Mouse (Mus musculus) B cell, adult 2 months (primary cell): ENCODE measurements around the gene Prkacb.

Source experiments
- DNase-seq, 2 experiments: peaks; one replicate each; pipeline ENCODE4 v3.0.0; 2022

Prkacb gene

DNA sequence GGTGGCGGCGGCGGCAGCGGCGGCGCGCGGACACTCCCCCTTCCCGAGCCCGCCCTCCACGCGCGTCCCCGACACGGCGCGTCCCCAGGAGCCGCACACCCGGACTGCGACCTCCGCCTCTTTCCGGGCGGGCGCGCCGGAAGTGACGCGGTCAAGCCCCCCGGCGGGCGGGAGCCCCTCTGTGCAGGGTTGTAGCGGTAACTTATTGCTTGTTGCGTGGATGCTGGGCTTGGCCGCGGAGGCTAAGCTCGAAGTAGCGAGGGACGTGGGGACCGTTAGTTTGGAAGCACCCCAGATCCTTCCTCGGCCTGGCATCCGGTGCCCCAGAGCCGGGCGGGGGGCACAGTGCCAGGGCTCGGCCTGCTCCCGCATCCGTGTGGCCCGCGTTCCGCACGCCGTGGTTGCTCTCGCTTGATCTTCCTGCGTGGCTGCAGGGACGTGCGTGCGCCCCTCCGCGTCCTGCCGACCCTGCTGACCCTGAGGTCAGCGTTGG lies at the start of gene Prkacb:
Prkacb (minus strand) TSS at position 90 of the 493 bp plus-strand sequence.
- DNase-seq = peak; percentile 90 to 94

DNA sequence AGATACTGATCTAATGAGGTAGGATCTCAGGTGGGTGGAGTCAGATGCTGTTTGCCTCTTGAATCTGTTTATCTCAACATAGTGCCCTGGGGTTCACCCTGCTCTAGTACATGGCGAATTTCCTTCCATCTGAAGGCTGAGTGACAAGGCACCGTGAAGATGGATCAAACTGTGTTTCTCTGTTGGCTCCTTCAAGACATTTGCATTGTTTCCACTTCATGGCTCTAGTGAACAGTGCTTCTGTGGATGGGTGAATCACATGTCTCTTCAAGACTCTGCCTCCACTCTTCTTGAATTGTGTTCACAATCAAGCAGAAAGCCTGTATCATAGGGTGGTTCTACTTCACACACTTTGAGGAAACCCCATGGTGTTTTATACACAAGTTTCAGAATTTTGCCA lies 47.5 kb upstream of the Prkacb start:
- no peak for DNase-seq

DNA sequence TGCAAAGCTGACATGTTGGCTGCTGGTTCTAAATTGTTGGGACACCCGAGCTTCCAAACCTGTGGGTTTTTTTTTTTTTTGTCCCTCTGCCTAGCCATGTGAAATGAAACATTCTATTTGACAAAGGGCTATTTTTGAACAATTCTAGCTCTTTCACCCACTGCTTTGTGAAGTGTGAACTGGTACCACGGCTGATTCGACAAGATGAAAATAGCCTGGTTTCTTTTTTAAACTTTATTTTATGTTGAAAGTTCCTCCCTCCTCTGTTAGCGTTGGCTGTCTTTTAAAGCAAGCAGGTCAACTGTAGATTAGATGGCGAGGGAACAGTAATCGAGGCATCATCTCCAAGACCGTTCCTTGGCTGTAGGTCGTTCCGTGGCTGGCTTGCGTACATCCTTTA lies 44.6 kb upstream of the Prkacb start:
- DNase-seq = no peak

DNA sequence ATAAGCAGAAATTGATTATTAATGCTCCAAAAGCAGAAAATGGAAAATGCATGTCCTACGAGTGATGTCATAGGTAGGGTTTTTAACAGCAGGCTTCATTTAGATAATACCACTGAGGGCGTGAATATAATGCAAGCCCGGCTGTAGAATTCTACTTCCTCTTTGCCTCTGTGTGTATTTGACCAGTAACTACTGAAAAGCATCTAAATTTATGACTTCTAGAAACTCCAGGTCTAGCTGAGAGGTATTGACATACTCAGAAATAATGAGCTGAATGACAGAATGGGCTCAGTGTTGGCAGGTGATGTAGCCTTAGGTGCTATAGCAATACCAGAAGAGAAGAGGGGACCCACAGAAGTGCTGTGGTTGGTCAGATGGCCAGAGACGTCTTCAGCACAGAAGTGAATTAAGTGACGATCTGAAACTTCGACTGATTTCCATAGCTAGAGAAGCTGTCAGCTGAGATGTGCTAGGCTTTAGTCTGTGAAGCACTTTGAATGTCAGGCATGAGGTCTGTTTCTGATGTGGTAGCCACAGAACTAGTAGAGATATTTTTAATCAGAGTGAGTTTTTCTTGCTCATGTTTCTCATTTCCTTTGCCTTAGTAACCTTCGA lies 41.8 kb upstream of the Prkacb start:
- DNase-seq = no peak

DNA sequence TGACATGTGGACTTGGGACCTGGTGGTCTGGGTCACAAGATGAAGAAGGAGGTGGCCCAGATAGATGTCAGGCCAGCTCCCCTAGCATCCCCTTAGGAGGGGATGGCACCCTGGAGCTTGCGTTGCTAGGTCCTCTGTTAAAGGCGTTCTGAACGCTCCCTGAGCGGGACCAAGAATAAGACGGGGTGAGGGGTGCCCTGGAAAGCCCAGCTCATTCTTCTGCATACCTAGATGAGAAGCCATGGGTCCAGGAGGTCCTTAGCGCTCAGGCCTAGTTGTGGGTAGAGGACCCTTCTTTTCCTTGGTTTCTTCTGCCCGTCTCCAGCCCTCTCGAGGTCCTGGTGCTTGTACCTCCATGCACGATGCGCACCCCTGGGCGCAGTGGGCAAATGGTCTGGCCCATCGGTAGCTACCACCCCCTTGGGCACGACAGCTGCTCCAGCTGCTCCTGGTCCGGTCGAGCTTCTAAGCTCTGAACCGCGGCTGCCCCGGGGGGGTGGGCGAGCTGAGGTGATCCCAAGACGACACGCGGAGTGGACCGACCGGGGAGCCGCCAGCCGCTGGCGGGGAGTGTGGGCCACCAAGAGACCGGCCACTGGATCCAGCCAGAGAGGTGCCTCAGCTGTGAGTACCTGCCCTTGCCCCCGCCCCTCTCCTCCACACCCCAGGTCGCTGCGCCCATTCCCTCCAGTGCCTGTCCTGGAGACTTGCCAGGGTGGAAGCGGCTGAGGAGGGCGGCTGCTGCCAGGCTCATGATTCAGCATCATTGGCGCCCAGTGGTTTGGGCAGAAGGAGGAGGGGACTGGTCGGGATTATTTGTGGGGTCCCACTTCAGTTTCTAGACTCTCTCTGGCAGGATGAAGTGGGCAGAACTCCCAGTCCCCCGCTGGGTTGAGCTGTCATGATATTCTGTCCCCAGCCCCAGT lies 39.4 kb upstream of the Prkacb start, which contains the start of gene Ttll7:
Ttll7 (plus strand) TSS at position 402 of the 926 bp plus-strand sequence.
- no peak for DNase-seq

DNA sequence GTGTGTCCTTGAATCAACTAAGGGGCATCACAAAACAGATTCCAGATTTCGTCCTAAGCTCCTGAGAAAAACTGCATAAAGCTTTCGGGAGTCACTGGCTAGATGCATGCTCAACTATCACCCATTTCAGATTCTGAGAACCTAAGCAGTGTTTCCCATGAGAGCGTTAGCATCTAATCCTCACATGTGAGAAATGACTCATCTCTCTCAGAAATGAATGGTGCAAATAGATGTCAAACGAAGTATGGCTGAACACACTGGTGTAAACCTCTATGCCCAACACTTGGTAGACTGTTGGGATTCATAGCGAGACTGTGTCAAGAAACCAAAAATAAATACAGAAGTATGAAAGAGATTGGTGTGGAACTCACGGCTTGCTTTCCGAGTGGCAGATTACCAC lies 36.6 kb upstream of the Prkacb start:
- DNase-seq = no peak

DNA sequence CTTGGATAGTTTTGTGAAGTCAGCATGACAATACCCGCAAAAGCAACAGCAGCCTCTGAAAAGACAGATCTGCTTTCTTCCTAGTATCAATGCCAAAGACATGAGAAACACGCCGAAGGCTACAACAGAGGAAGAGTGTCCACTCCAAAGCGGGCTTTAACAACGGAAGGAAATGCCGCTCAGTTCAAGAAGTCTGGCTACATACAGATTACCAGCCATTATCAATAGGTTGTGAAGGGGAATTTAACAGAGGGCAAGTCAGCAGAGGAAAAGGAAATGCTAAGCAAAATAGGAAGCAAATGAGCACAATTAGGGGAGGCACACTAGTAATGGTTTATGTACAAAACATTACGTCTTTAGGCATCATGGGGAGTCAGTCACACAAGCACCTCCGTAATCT lies 35.3 kb upstream of the Prkacb start:
- no peak for DNase-seq

DNA sequence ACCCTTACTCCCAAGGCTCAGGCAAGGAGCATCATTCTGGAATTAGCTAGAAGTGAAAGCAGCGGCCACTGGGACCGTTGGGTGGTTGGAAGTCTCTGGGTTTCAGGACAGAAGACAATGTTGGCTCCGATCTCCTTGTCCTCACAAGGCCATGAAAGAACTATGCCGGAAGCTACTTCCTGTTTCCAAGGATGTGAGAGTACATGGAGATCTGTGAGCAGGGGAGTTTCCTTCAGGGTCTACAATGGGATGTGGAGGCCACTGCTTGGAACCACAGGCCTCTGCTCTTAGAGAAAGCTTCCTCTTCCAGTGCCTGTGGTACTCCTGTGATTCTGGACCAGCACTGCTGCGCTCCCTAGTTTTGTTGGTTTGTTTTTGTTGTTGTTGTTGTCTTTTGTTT lies 33.4 kb upstream of the Prkacb start:
- no peak for DNase-seq

DNA sequence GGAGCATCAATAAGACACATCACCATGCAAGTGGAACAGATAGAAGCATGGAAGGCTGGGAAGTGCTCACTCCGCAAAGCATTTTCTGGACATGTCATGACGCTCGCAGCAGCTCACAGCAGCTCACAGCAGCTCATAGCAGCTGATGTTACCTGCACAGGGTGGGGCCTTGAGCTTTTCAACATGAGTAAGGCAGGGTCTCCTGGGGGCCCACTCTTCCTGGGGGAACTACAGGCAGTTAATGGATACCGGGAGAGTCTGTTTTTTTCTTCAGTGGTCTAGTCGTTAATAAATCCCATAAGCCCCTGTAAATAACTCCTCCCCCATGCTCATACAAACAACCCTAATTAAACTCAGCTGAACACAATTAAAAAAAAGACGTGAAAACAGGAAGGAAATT lies 30.7 kb upstream of the Prkacb start:
- DNase-seq = no peak

DNA sequence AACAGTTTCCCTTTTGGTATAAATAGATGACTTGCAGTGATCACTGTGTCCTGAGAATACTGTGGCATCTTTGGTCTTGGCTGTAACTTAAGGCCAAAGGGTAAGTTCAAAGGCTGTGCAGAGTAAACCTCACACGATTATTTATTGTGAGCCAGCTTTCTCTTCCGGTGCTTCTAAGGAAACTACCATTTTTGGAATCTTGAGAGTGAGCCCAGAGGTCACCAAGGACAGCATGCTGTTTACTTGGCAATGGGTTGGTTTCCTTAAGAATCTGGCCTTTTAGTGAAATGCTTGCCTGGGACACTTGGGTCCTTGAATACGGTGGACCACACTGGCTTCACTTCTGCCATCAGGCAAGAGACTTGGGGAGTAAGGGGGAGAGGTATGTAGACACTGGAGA lies 30.0 kb upstream of the Prkacb start:
- DNase-seq = no peak

DNA sequence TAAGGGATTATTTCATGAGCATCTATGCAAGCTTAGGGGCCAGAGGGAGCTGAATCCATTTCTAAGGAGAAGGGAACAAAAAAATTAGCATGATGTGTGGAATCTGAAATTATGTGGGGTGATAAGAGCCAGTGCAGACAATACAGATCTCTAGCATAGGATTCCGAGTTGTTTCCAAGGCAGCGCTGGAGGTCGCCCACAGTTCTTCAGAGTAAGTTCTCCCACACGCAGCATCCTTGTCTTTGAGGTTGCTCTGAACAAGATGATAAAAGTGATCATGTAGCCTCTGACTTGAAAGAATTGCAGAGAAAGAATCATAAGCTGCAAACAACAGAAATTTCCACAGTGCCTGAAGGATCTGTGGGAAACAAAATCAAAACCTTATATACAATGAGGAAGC lies 7.9 kb upstream of the Prkacb start:
- no peak for DNase-seq

DNA sequence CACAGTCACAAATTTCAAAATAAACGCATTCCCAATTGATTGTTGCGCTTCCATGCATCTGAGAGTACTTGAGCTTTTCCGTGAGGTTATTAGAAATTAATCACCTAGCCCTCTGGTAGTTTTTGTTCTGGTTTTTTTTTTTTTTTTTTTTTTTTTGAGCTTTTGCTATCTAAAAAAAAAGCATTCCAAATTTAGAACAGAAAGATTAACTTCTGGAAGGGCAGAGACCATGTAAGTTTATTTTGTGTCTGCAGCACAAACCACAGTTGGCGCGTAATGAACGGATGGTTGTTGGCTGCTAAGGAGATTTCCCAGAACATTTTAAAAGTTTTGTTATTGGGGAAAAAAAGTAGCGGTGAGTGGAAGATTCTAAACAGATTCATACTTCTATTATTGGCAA lies 834 bp upstream of the Prkacb start:
- no peak for DNase-seq

DNA sequence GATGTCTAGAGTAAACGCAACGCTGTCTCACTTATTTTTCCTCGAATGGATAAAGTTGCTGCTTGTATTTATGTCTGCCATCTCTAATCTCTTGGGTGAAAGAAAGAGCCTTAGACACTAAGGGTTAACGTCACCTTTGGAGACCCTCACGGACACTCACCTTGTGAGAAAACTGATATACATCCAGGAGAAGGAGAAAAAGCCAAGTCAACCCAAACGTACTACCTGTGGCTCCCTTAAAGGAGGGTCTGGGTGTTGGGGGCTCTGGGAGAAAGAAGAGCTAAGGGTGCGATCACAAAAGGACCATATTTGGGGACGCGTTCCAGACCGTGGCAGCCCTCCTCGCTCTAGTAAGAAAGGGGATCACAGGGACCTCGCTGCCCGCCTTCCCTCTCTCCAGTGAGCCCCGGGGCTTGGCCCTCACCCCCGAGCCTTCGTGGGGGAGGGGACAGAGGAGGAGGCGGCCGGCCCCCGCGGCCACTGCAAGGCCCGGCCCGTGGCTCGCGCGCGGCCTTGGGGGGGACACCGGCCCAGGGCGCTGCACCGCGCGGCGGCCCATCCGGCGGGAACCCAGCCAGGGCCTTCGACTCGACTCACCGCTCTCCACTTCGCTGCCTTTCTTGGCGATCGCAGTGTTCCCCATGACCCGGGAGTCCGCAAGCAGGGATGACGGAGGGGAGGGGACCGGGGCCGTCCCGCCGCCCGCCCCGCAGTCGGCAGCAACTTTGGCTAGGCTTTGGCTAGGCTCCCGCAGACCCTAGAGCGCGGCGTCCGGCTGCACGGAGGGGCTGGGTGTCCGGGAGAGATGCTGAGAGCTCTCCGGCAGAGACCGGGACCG lies 530 bp downstream of the Prkacb start:
- no peak for DNase-seq

DNA sequence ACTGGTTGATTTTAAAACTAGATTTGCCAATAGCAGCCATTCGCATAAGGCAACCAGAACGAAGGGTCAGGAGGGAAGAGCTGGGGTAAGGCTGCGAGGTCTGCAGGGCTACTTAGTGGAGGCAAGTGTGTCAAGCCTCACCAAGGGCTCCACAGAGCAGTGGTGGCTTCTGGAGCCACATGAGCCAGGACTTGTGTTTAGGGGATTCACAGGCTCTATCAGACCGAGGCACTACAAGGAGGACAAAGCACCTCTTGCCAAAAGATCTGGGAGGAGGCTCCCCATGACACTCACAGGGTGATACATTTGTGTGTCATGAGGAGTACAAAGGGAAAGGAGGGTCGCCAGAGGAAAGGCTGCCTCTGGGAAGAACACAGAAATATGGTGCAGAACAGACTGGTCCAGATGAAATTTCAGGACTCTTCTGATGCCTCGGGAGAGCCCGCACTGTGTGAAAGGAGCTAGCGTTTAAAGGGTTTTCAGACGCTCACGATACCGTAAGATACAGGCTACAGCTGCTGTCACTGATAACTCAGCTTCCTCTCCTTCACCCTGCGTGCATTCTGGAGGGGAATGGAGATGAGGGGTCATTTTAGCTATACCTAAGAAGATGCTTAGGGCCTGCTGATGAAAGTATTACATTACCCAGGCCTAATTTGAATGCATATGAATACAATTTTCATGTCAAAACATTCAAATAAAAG lies 19.1 kb downstream of the Prkacb start:
- DNase-seq = no peak

DNA sequence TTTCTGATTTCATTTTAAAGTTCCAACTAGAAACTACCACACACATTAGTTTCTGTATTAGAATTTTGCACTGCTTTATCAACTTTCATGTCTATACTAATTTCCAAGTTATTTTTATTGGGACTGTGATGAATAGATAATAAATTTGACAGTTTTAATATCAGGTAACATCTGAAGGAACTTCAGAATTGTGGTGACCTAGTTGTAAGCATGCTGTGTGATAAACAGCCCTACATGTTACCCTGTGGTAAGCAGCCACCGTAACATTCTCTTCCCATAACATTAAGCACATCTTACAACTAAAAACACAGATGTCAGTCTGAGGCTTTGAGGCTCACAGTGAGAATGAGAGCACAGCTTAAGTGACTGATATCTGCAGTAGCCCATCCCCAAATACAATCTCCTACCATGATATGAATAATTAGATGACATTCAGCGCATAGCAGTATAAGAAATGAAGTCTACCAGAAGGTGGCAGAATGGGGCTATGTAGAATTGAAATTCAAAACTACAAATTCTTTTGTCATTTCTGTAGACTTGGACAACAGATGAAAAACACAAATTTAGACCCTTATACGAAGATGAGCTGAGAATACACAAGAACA lies 20.5 kb downstream of the Prkacb start:
- no peak for DNase-seq

DNA sequence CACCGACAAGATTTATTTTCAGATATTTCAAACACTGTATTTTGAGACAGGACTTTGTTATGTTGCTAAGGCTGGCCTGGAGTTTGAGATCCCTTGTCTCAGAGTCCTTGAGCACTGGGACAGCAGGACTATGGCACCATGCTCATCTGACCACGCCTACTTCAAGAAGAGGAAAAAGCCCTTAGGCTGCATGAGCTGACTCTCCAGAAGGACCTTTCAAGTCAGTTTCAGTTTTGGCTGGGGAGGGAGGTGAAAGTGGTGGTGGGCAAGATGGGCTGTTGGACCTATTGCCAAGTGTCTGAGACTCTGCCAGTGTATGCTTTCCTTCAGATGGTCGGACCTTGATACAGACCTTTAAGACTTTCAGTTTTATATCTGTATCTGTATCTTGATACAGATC lies 28.6 kb downstream of the Prkacb start:
- DNase-seq = no peak

DNA sequence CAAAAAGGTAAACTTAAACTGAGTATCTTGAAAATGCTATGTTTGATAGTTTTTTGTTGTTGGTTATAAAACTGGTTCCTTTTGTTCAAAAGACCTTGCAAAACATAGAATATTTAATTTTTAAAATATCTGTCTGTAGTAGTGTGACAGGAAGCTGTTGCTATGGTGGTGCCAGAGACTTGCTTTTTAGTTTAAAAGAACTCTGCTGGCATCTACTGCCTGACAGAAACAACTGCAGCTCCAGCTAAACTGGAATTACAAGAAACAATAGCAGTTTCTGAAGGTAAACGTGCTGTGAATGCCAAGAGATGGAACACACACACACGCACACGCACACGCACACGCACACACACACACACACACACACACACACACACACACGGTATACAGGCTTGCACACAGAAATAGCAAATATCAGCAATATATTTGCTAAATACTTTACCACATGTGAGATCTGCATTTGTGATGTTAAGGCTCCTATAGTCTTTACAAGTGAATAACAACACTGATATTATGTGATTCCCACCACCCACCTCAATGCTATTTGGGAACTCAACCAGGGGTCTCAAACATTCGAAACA lies 29.1 kb downstream of the Prkacb start:
- DNase-seq = peak in 1 of 2 experiments; percentile 32

DNA sequence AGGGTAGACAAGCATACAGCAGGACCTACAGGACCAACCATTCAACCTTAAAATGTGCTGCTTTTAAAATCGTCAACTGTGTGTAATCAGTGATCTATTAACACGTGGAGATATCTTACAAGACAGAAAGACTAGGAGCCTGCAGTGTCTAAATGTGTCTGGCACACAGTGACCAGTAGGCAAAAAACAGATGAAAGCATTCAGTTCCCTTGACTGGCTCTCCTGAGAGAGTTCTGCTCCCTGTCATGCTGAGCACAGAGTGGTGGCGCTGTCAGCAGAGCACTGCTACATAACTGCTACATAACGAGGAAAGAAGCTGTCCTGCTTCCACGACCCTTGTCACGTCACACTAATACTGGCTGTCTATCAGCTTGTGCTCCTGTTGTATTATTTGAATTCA lies 30.2 kb downstream of the Prkacb start:
- no peak for DNase-seq

DNA sequence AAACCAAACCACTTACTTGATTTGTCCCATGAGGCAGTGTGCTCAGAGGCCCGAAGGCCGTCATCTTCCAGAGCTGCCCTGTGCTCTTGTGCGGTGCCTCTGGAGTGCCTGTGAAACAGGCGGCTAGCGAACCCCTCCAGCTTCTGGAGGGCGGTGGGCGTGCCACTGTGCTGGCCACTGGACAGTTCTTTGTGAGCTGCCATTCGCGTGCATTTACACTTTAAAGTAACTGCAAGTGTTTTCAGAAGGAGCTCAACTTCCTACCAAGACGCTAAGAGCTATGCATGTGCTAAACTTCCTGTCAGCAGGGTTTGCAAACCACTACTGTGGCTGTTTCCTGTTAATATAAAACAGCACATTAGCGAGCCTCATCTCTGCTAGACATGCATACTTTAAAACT lies 31.7 kb downstream of the Prkacb start:
- DNase-seq = peak; percentile 61 to 66

DNA sequence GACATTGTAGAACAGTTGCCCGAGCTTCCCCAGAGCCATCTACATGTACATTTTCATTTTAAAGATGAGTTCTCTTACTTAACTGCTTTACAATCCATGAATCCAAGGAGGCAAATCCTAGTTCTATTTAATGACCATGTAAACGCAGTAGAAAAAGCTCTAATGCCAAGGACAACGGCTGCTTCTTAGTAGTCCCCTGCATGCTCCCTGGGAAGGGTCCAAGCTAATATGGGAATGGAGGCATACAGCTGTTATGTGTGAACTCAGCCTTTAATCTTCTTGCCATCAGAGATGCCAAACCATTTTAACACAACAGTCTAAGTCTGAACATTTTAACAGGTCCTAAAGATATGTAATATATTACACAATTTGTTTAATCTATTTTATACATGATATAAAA lies 32.5 kb downstream of the Prkacb start:
- no peak for DNase-seq

DNA sequence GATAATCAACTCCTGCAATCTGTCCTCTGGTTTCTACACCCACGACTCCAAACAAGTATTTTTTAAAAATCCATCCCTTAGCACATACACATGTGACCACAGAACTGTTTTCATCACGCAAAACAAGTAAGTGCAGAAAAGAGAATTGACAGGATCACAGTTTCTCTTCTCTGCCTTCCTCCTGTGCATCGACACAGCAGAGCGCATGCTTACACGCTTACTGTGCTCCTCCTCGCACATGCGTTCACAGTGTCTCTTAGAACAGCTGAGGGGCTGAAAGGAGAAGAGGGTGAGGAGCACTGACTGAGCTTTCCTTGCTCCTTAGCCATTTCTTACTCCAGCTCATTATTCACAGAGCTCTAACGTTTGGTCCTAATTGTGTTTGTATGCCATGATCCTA lies 33.9 kb downstream of the Prkacb start:
- DNase-seq = peak; percentile 31 to 32

DNA sequence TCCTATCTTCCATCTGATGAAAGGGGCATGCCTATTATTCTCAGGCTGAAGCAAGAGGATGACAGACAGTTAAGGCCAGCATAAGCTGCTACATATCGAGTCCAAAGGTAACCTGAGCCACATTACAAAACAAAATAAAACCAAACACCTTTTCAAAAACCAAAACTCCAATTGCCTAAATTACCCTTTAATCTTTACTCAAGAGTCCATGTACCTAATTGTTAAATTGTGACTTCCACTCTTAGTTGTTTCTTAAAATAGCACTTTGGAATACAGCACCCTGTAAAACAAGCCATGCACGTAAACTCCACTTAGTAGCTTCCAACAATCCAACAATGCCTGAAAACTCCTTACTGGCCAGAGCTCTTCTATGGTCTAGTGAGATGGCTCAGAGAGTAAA lies 34.3 kb downstream of the Prkacb start:
- DNase-seq = no peak
